Mouse (Mus musculus) G1E-ER4 (cell line): Measurements from ENCODE around the gene Nom1. TPM values are rescaled to one million over a fixed set of nuclear protein-coding genes. Genes with fewer than 3 reads are reported as not detected.

Experiments used
- GATA1 ChIP-seq: IDR thresholded peaks from one replicate; pipeline ENCODE4 v1.8.0; 2012; ENCODE audit warnings: low read length, inconsistent platforms
- polyA plus RNA-seq: library from polyadenylated mRNA; stranded (reverse); fragments of >175 nt; gene quantifications from 2 replicates; pipeline ENCODE4 v1.2.3, GENCODE M21; 2012

The Nom1 gene
- polyA plus RNA-seq, result 13.7 and 18.1 TPM in 2 replicates

DNA sequence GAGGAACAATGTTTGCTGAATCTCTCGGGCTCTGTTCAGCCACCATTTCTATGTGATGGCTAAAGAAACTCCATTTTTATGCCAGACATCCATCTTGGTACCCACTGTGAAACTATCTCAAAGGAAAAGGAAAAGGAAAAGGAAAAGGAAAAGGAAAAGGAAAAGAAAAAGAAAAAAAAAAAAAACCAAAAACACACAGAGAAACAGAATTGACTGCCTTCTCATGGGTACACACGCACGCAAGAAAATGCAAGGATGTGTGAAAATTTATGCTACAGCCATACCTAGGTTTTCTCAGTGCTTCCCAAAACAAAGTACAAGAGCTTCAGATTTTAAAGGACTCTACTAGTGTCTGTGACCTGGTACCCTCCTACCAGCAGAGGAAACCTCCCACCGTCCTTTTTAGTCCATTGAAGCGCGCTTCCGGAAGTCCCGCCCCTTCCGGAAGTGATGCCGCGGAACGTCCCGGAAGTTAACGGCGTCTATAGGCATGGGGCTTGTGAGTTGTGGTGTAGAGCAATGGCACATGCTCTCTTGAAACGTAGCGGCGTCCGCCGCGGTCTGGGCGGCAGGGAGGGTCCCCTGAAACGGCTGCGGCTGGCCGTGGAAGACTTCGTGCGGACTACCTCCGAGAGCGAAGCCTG, at the start of gene Nom1:
Gene Nom1 (plus strand): TSS at position 437 of the 644 bp plus-strand sequence.
- TF ChIP-seq GATA1, result no peak

DNA sequence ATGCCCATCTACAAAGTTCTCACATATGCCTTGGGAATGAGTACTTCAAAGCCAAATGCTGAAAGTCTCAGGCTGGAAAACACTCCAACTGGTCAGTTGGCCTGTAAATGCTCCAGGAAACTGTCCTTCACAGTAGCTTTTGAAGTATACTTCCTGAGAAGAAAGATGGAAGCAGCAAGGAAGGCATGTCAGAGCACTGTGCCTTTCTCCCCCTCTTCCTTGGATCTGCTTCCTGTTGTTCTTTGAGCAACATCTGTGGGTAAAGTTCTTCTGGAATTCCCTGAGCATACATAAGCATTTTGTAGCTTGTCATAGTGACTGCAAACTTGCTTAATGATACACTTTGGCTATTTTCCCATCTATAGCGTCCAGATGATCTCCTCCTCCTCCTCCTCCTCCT, 46.9 kb upstream of the Nom1 start:
- no peak for TF ChIP-seq GATA1

GRCm38 (mm10) chr5:29388181-29388943, 46.1 kb upstream of the Nom1 start:
- no peak for TF ChIP-seq GATA1

- no peak for TF ChIP-seq GATA1
Measured at GRCm38 (mm10) chr5:29388944-29389765, 45.3 kb upstream of the Nom1 start.

- no peak for TF ChIP-seq GATA1
Measured at GRCm38 (mm10) chr5:29398427-29398826, 36.0 kb upstream of the Nom1 start.

- no peak for TF ChIP-seq GATA1
Measured at GRCm38 (mm10) chr5:29410854-29411253, 23.6 kb upstream of the Nom1 start.

GRCm38 (mm10) chr5:29413041-29413440, 21.4 kb upstream of the Nom1 start:
- TF ChIP-seq GATA1, result no peak

DNA sequence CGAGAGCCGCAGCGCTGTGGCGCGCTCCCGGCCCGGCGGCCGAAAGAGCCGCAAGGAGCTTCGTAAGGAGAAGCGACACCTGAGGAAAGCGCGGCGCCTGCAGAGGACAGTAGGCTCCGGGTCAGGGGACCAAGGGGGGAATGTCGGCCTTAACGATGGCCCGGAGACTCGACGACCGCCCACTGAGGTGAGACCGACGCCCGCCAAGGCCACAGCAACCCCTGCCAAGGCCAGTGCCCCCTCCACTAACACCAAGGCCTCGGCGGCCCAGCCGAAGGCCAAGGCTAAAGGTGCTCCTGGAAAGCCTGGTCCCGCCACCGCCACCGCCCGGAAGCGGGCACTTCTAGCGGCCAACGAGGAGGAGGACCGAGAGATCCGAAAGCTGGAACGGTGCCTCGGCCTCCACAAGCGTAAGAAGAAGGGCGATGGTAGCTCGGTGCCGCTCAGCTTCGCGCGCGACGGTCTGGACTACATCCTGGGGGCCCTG, 451 bp downstream of the Nom1 start:
- TF ChIP-seq GATA1, result no peak

GRCm38 (mm10) chr5:29435491-29435890, 1.0 kb downstream of the Nom1 start:
- no peak for TF ChIP-seq GATA1

DNA sequence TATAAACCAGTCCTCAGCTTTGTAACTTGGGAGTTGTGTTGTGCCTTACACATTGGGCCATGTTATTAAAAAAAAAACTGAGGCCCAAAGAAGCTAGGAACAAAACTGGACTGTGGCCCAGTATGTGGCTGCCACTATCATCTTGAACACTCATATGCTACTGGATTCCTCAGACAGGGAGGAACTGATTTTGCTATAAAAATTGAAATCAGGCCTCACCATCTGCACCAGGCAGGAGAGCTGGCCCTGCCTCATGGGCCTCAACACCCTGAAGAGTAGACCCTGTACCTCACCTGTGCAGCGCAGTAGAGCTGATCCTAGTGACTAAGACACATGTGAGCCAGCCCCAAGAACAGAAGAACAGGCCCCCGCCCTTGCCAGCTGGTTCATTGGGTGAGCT, 10.8 kb downstream of the Nom1 start:
- TF ChIP-seq GATA1, result no peak

- TF ChIP-seq GATA1, result no peak
Measured at GRCm38 (mm10) chr5:29452352-29452751, 17.9 kb downstream of the Nom1 start.

GRCm38 (mm10) chr5:29456895-29457656, 22.6 kb downstream of the Nom1 start:
- no peak for TF ChIP-seq GATA1

GRCm38 (mm10) chr5:29462943-29463686, 28.7 kb downstream of the Nom1 start:
- TF ChIP-seq GATA1, result no peak
